Mouse (Mus musculus) heart, postnatal 0 days (tissue): ENCODE data around the gene Rabgap1l.

Experiments
- CTCF ChIP-seq: IDR thresholded peaks from 2 replicates; pipeline ENCODE4 v1.5.1; 2016; ENCODE audit warnings: antibody characterized with exemption, control low read depth, low read depth
- EP300 ChIP-seq: IDR thresholded peaks from 2 replicates; pipeline ENCODE4 v1.6.1; 2016; ENCODE audit warnings: antibody characterized with exemption, low read depth

- TF ChIP-seq CTCF (no peak), EP300 (no peak)
Observed at GRCm38 (mm10) chr1:160300704-160301103, 492.3 kb downstream of the Rabgap1l start.
